Mouse (Mus musculus) lung, postnatal 0 days (tissue): Measurements from ENCODE around the gene St6galnac3. TPM values are rescaled to one million over a fixed set of nuclear protein-coding genes. Genes with fewer than 3 reads are reported as not detected.

Experiments
- ATAC-seq: fragments of 200-750 bp; cut with Nextera tagmentation; 2 replicates; pipeline ENCODE4 v1.8.0; 2017; ENCODE audit warnings: moderate library complexity
- DNase-seq: peaks from one replicate; pipeline ENCODE4 v3.0.0-alpha.2; 2016; ENCODE audit warnings: low spot score
- H3K27ac ChIP-seq: fragments of 300-500 bp; sonication (generic); 2 replicates; pipeline ENCODE4 v1.5.1; 2014; ENCODE audit warnings: antibody characterized with exemption, mild to moderate bottlenecking, low read length, mixed read lengths
- H3K27me3 ChIP-seq: fragments of 300-500 bp; sonication (generic); replicated peaks from 2 replicates; pipeline ENCODE4 v1.6.1; 2014; ENCODE audit warnings: low read length, mixed read lengths; ENCODE audit not compliant: insufficient read depth
- H3K36me3 ChIP-seq: fragments of 300-500 bp; sonication (generic); 2 replicates; pipeline ENCODE4 v1.6.1; 2014; ENCODE audit warnings: low read length, mixed read lengths; ENCODE audit not compliant: insufficient read depth
- H3K4me1 ChIP-seq: fragments of 300-500 bp; sonication (generic); 2 replicates; pipeline ENCODE4 v1.6.1; 2014; ENCODE audit warnings: antibody characterized with exemption, low read depth, low read length, mixed read lengths; ENCODE audit not compliant: insufficient read depth
- H3K4me2 ChIP-seq: fragments of 300-500 bp; sonication (generic); replicated peaks from 2 replicates; pipeline ENCODE4 v1.6.1; 2014; ENCODE audit warnings: low read depth, mild to moderate bottlenecking, low read length, moderate library complexity, mixed read lengths
- H3K4me3 ChIP-seq: fragments of 300-500 bp; sonication (generic); 2 replicates; pipeline ENCODE4 v1.5.1; 2014; ENCODE audit warnings: low read depth, low read length
- H3K9ac ChIP-seq: fragments of 300-500 bp; sonication (generic); replicated peaks from 2 replicates; pipeline ENCODE4 v1.6.1; 2014; ENCODE audit warnings: low read depth, mild to moderate bottlenecking
- H3K9me3 ChIP-seq: fragments of 300-500 bp; sonication (generic); 2 replicates; pipeline ENCODE4 v1.6.1; 2016; ENCODE audit warnings: low read length, mixed read lengths
- CTCF ChIP-seq: IDR thresholded peaks from 2 replicates; pipeline ENCODE4 v1.5.1; 2016; ENCODE audit warnings: antibody characterized with exemption, mild to moderate bottlenecking
- EP300 ChIP-seq: IDR thresholded peaks from 2 replicates; pipeline ENCODE4 v1.6.1; 2016; ENCODE audit warnings: antibody characterized with exemption, mild to moderate bottlenecking, control low read depth
- WGBS: fragments of 180-500 bp; shearing (Covaris S2); extraction: QIAGEN DNeasy Blood & Tissue Kit; methylation state at CpG from one replicate; pipeline ENCODE4 v1.1.7; 2014; 5-methylcytosine and 5-hydroxymethylcytosine counted together
- polyA plus RNA-seq: library from polyadenylated mRNA; unstranded; fragments of >200 nt; fragmentation: Nextera tagmentation; extraction: Ambion mirVana; gene quantifications from 2 replicates; pipeline ENCODE4 v1.2.1, GENCODE M21; 2015

Gene St6galnac3
- polyA plus RNA-seq, 1 experiment from 2014 or later = 12.9 TPM

DNA sequence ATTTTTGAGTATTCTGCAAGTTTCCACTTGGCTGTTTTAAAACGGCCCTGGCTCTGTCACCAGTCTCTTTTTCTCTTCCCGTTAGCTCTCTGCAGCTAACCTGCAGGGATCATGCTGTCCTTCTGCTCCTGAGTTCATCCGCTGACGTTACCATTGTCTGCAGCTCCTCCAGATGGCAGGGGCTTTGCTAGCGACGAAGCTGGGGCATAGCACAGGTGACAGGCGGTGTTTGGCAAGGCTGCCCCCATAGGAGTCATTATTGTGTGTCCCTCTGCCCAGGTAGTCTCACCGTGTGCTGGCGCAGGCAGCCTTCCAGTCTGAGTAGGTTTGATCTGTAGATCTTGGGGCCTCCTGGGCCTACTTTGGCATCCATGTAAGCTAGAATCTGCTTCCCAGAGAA lies 432.6 kb downstream of the St6galnac3 start:
- TF ChIP-seq EP300 (no peak), CTCF (no peak)
- WGBS = 88% methylated on average over 9 of the region's 9 CpGs
- DNase-seq = no peak
- no peak for ATAC-seq
- H3K4me1 ChIP-seq = no peaks in the 10 kb centered on the region
- no peak overlapping the region for H3K4me3 ChIP-seq
- H3K9me3 ChIP-seq = no peaks in the 10 kb centered on the region
- H3K27ac ChIP-seq = no peak overlapping the region
- H3K9ac ChIP-seq = no peak overlapping the region
- no peak overlapping the region for H3K4me2 ChIP-seq
- H3K36me3 ChIP-seq = no peaks in the 10 kb centered on the region
- no peaks in the 10 kb centered on the region for H3K27me3 ChIP-seq

GRCm38 (mm10) chr3:153291406-153292045 lies 433.4 kb downstream of the St6galnac3 start:
- Histone ChIP-seq H3K9ac (no peak overlapping the region), H3K9me3 (no peaks in the 10 kb centered on the region), H3K4me2 (no peak overlapping the region), H3K36me3 (no peaks in the 10 kb centered on the region), H3K4me3 (no peak overlapping the region), H3K4me1 (no peaks in the 10 kb centered on the region), H3K27ac (no peak overlapping the region), H3K27me3 (no peaks in the 10 kb centered on the region)
- TF ChIP-seq CTCF = no peak
- TF ChIP-seq EP300 = no peak
- WGBS = 85% methylated on average over 6 of the region's 6 CpGs
- DNase-seq (no peak), ATAC-seq (no peak)

DNA sequence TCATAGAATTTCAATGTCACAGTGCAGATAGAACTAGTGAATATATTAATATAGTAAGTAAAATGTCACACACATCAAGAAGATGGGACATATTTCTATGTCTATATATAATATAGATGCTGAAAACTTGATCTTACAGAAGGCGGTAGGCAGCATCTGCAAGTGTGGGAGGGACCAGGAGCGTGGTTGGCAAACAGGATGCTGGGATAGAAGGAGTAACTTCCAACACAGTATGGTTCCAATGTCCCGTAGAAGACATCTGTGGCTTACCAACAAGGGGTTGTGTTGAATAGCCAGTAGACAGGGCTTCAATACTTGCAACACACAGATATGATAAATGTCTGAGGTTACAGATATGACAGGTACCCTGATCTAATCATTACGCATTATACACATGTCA lies 435.0 kb downstream of the St6galnac3 start:
- no peaks in the 10 kb centered on the region for H3K9me3 ChIP-seq
- DNase-seq (no peak), ATAC-seq (no peak)
- WGBS = 92% methylated on average over 4 of the region's 4 CpGs
- no peaks in the 10 kb centered on the region for H3K36me3 ChIP-seq
- no peak overlapping the region for H3K4me3 ChIP-seq
- H3K27ac ChIP-seq = no peak overlapping the region
- no peak overlapping the region for H3K9ac ChIP-seq
- TF ChIP-seq EP300 (no peak), CTCF (no peak)
- no peak overlapping the region for H3K4me2 ChIP-seq
- no peaks in the 10 kb centered on the region for H3K27me3 ChIP-seq
- H3K4me1 ChIP-seq = no peaks in the 10 kb centered on the region

- Histone ChIP-seq H3K4me3 (no peak overlapping the region), H3K9me3 (no peaks in the 10 kb centered on the region), H3K36me3 (no peaks in the 10 kb centered on the region), H3K27me3 (no peaks in the 10 kb centered on the region), H3K4me2 (no peak overlapping the region), H3K9ac (no peak overlapping the region), H3K27ac (no peak overlapping the region), H3K4me1 (no peaks in the 10 kb centered on the region)
- DNase-seq = no peak
- no peak for TF ChIP-seq CTCF
- no peak for TF ChIP-seq EP300
- ATAC-seq = no peak
- 95% methylated on average over 4 of the region's 4 CpGs for WGBS
Observed at GRCm38 (mm10) chr3:153287564-153287963, 437.4 kb downstream of the St6galnac3 start.

DNA sequence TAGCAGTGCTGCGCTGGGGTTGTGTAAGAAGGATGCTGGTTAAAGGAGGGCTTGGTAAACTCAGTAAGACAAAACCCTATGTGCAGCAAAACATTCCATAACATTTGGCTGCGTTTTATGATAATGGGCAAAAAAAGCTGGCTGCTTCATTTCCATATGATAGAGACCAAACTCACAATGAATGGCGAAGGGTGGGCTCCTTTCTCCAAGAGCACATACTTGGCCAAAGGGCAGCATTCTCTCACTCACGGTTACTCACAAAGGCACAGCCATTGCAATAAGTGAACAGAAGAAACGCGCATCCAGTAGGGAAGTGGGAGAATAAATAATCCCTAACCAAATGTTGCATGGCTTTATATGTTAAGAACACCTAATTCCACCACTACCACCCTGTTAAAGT lies 437.9 kb downstream of the St6galnac3 start:
- TF ChIP-seq CTCF (no peak), EP300 (no peak)
- no peak for ATAC-seq

DNA sequence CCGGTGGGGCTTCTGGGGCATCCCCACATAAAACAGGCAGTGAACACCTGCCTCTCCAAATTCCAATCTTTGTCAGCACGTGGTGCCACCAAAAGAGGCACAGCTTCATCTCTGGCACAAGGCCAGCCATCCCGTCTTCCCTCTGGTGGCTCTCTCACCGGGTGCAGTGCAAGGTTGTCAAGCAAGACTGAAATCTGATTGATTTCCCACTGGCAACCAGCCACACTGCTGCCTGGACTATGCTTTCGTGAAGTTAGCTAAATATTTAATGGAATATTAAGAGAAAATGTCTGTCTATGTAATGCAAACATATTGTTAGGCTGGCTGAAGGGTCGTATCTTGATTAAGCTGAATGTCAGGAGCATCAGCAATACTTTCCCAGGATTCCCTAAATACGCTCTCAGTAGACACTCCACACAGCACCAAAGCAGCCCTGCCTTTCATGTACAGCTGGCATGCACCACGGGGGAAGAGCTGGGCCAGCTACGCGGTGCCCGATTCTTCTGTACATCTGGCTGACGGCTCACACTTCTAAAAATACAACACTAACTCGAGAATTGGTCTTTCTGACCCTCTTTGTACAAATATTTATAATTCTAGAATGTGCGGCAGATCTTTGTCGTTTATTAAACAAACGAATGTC lies 442.7 kb downstream of the St6galnac3 start:
- 29% methylated on average over 16 of the region's 16 CpGs for WGBS
- DNase-seq (no peak), ATAC-seq (no peak)
- Histone ChIP-seq H3K4me3 (no peak overlapping the region), H3K9ac (no peak overlapping the region), H3K4me2 (no peak overlapping the region), H3K27me3 (no peaks in the 10 kb centered on the region), H3K36me3 (no peaks in the 10 kb centered on the region), H3K27ac (no peak overlapping the region), H3K4me1 (no peaks in the 10 kb centered on the region), H3K9me3 (no peaks in the 10 kb centered on the region)
- TF ChIP-seq CTCF = 0 out of 2 replicates have a peak, but pooled peaks have one; percentile 2
- TF ChIP-seq EP300 = no peak

More for the DNA sequence above, 437.9 kb downstream of the St6galnac3 start:
- Histone ChIP-seq H3K27ac (no peak overlapping the region), H3K9me3 (no peaks in the 10 kb centered on the region), H3K4me3 (no peak overlapping the region), H3K9ac (no peak overlapping the region), H3K4me2 (no peak overlapping the region), H3K27me3 (no peaks in the 10 kb centered on the region), H3K36me3 (no peaks in the 10 kb centered on the region), H3K4me1 (no peaks in the 10 kb centered on the region)
- DNase-seq = no peak
- WGBS = 92% methylated on average over 6 of the region's 6 CpGs
